Mouse (Mus musculus): Measurements from ENCODE around the gene AC140267.1. TPM values are rescaled to one million over a fixed set of nuclear protein-coding genes. Genes with fewer than 3 reads are reported as not detected.

AC140267.1 gene
- polyA plus RNA-seq (2014; fragmentation: Illumina TruSeq; extraction: RNeasy Lipid Tissue Mini Kit (QIAGEN cat#74804); ENCODE audit: low read depth, low replicate concordance), result not detected

DNA sequence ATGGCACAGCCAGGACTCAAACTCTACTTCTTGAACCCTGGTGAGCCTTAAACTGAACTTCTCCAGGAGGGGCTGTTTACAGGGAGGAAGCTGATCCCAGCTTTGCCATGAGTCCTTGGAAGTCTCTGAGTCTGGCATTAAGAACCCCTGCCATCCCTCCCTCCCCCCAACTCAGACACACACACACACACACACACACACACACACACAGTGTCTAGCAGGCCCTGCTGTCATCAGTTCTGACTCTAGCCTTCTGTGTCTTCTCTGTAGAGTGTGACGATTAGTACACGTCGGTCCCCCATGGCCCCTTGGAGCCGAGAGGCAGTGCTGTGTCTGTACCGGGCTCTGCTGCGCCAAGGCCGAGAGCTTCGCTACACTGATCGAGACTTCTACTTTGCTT, at the start of gene AC140267.1:
AC140267.1 (plus strand) TSS at position 301 of the 400 bp plus-strand sequence.

DNA sequence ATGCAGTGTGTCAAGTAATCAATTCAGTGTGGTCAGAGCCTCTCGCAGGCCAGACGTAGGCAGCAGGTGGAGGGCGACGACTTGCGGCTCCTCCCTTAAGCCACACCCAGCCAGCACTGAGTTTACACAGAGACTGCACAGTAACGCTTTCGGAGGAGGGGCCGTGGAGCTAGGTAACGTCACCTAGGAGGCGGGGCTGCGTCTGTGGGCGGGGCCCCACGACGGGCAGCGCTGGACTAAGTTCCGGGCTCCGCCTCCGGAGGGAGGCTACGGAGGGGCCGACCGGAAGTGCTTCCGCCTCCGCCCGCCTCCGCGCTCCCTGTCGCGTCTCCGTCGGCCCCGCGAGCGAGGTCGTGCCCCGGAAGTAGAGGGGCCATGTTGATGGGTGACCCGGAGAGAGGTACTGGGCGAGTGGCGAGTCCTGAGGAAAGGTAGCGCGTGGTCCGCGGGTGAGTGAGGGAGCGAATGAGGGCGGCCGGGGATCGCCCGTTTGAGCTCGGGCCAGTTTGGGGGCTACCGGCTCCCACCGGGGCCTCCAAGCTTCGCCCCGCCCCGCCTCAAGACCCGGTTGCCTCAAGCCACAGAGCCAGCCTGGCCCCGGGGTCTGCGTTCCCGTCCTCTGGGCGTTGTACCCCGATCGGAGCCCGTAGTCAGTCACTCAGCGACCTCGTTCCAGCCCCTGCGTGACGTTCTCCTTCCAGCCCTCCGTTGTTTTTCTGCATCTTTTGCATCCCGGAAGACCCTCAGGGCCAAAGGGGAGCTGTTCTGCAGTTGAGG, 1.7 kb upstream of the AC140267.1 start, which contains the start of gene Mief1:
Mief1 (plus strand) TSS at position 286 of the 777 bp plus-strand sequence.

GRCm38 (mm10) chr15:80254847-80255645, 19.4 kb downstream of the AC140267.1 start, which contains the start of gene Atf4:
Atf4 (plus strand) TSS chr15:80255184.

GRCm38 (mm10) chr15:80263610-80264575, 28.3 kb downstream of the AC140267.1 start, which contains the start of gene Rps19bp1:
Rps19bp1 (minus strand) TSS chr15:80264315.

Other genes starting within 250 kb of the AC140267.1 start
- 32.2 TPM for gene Pdgfb, start 220.9 kb upstream of the AC140267.1 start, polyA plus RNA-seq (2014; fragmentation: Illumina TruSeq; extraction: RNeasy Lipid Tissue Mini Kit (QIAGEN cat#74804); ENCODE audit: low read depth, low replicate concordance)
- 116 TPM for gene Syngr1, start 144.5 kb upstream of the AC140267.1 start, polyA plus RNA-seq (2014; fragmentation: Illumina TruSeq; extraction: RNeasy Lipid Tissue Mini Kit (QIAGEN cat#74804); ENCODE audit: low read depth, low replicate concordance)
- gene Rpl3, start 144.0 kb upstream of the AC140267.1 start, polyA plus RNA-seq (2014; fragmentation: Illumina TruSeq; extraction: RNeasy Lipid Tissue Mini Kit (QIAGEN cat#74804); ENCODE audit: low read depth, low replicate concordance), result 294 TPM
- 19.5 TPM for gene Tab1, start 102.7 kb upstream of the AC140267.1 start, polyA plus RNA-seq (2014; fragmentation: Illumina TruSeq; extraction: RNeasy Lipid Tissue Mini Kit (QIAGEN cat#74804); ENCODE audit: low read depth, low replicate concordance)
- 2.9 TPM for gene Mgat3, start 62.1 kb upstream of the AC140267.1 start, polyA plus RNA-seq (2014; fragmentation: Illumina TruSeq; extraction: RNeasy Lipid Tissue Mini Kit (QIAGEN cat#74804); ENCODE audit: low read depth, low replicate concordance)
- gene Mief1, start 1.8 kb upstream of the AC140267.1 start, polyA plus RNA-seq (2014; fragmentation: Illumina TruSeq; extraction: RNeasy Lipid Tissue Mini Kit (QIAGEN cat#74804); ENCODE audit: low read depth, low replicate concordance), result 13.3 TPM
- gene Atf4, start 19.3 kb downstream of the AC140267.1 start, polyA plus RNA-seq (2014; fragmentation: Illumina TruSeq; extraction: RNeasy Lipid Tissue Mini Kit (QIAGEN cat#74804); ENCODE audit: low read depth, low replicate concordance), result 104 TPM
- gene Rps19bp1, start 28.5 kb downstream of the AC140267.1 start, polyA plus RNA-seq (2014; fragmentation: Illumina TruSeq; extraction: RNeasy Lipid Tissue Mini Kit (QIAGEN cat#74804); ENCODE audit: low read depth, low replicate concordance), result 20.4 TPM
- 0.05 TPM for gene Cacna1i, start 51.4 kb downstream of the AC140267.1 start, polyA plus RNA-seq (2014; fragmentation: Illumina TruSeq; extraction: RNeasy Lipid Tissue Mini Kit (QIAGEN cat#74804); ENCODE audit: low read depth, low replicate concordance)